Mouse (Mus musculus) neural tube, embryonic 15.5 days (tissue): ENCODE data around the gene Rln1. TPM values are rescaled to one million over a fixed set of nuclear protein-coding genes. Genes with fewer than 3 reads are reported as not detected.

Source experiments
- ATAC-seq: fragments of 200-750 bp; cut with Nextera tagmentation; 2 replicates; pipeline ENCODE4 v1.8.0; 2017; ENCODE audit warnings: mild to moderate bottlenecking, moderate TSS enrichment, moderate library complexity; ENCODE audit not compliant: low FRiP score
- H3K27ac ChIP-seq: fragments of 300-500 bp; sonication (generic); replicated peaks from 2 replicates; pipeline ENCODE4 v1.5.1; 2015; ENCODE audit warnings: mild to moderate bottlenecking, inconsistent platforms
- H3K27me3 ChIP-seq: fragments of 300-500 bp; sonication (generic); replicated peaks from 2 replicates; pipeline ENCODE4 v1.6.1; 2015; ENCODE audit warnings: inconsistent platforms
- H3K36me3 ChIP-seq: fragments of 300-500 bp; sonication (generic); 2 replicates; pipeline ENCODE4 v1.6.1; 2015; ENCODE audit warnings: inconsistent platforms
- H3K4me1 ChIP-seq: fragments of 300-500 bp; sonication (generic); 2 replicates; pipeline ENCODE4 v1.6.1; 2015; ENCODE audit warnings: inconsistent platforms
- H3K4me2 ChIP-seq: fragments of 300-500 bp; sonication (generic); 2 replicates; pipeline ENCODE4 v1.6.1; 2015; ENCODE audit warnings: inconsistent platforms, mild to moderate bottlenecking, moderate library complexity
- H3K4me3 ChIP-seq: fragments of 300-500 bp; sonication (generic); replicated peaks from 2 replicates; pipeline ENCODE4 v1.5.1; 2015; ENCODE audit warnings: mild to moderate bottlenecking, inconsistent platforms
- H3K9ac ChIP-seq: fragments of 300-500 bp; sonication (generic); replicated peaks from 2 replicates; pipeline ENCODE4 v1.6.1; 2015; ENCODE audit warnings: mild to moderate bottlenecking, inconsistent platforms
- H3K9me3 ChIP-seq: fragments of 300-500 bp; sonication (generic); replicated peaks from 2 replicates; pipeline ENCODE4 v1.6.1; 2016; ENCODE audit warnings: inconsistent platforms
- WGBS: fragments of 180-500 bp; shearing (Covaris S2); methylation state at CpG from one replicate; pipeline ENCODE4 v1.1.7; 2015; ENCODE audit warnings: mixed read lengths; 5-methylcytosine and 5-hydroxymethylcytosine counted together
- polyA plus RNA-seq: library from polyadenylated mRNA; unstranded; fragments of >200 nt; fragmentation: Nextera tagmentation; extraction: Ambion mirVana; gene quantifications from 2 replicates; pipeline ENCODE4 v1.2.1, GENCODE M21; 2015

Gene Rln1
- polyA plus RNA-seq, 1 experiment from 2014 or later: 4.5 TPM

DNA sequence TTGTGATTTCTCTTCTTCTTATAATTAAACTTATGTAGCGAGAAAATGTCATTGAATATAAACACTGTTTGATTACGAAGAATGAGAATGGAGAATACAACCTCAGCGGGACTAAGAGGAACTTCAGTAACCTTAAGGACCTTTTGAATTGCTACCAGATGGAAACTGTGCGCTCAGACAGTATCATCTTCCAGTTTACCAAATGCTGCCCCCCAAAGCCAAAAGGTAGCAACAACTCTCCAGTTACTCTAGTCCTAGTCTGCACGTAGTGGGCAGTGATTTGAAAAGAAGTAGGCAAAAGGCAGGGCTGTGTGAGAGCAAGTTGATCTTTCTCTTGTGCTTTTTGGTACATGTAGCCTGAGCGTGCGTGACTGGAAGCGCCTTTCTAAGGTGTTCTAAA is 46.6 kb downstream of the Rln1 start:
- no peaks in the 10 kb centered on the region for H3K9me3 ChIP-seq
- peaks cover 40% of the 10 kb centered on the region for H3K36me3 ChIP-seq
- no peak overlapping the region for H3K9ac ChIP-seq
- H3K27me3 ChIP-seq: no peaks in the 10 kb centered on the region
- no peak overlapping the region for H3K4me2 ChIP-seq
- H3K4me3 ChIP-seq: no peak overlapping the region
- ATAC-seq: no peak
- no peak overlapping the region for H3K27ac ChIP-seq
- 70% methylated on average over 8 of the region's 8 CpGs for WGBS
- H3K4me1 ChIP-seq: no peaks in the 10 kb centered on the region

- Histone ChIP-seq H3K4me3 (no peak overlapping the region), H3K27me3 (no peaks in the 10 kb centered on the region), H3K9ac (no peak overlapping the region), H3K4me2 (no peak overlapping the region), H3K4me1 (no peaks in the 10 kb centered on the region), H3K9me3 (no peaks in the 10 kb centered on the region), H3K36me3 (peaks cover 24% of the 10 kb centered on the region), H3K27ac (no peak overlapping the region)
- no peak for ATAC-seq
- WGBS: 23% methylated on average over 7 of the region's 7 CpGs
These were observed 49.0 kb downstream of the Rln1 start for GRCm38 (mm10) chr19:29285451-29285869.

Other genes with a start within 250 kb of the Rln1 start
- gene Rcl1, start 233.3 kb downstream of the Rln1 start, polyA plus RNA-seq: 41.0 and 49.0 TPM in 2 replicates
- 10.9 and 11.9 TPM in 2 replicates for gene Jak2, start 82.8 kb downstream of the Rln1 start, polyA plus RNA-seq
- gene Insl6, start 9.3 kb downstream of the Rln1 start, polyA plus RNA-seq: 1.7 and 3.2 TPM in 2 replicates
- 75.7 and 132 TPM in 2 replicates for gene Plgrkt, start 32.7 kb upstream of the Rln1 start, polyA plus RNA-seq
- gene Cd274, start 32.8 kb upstream of the Rln1 start, polyA plus RNA-seq: 0.81 and 4.5 TPM in 2 replicates
- gene Pdcd1lg2, start 76.2 kb upstream of the Rln1 start, polyA plus RNA-seq: 0.09 and 0.56 TPM in 2 replicates
- 13.8 and 14.6 TPM in 2 replicates for gene Ric1, start 187.6 kb upstream of the Rln1 start, polyA plus RNA-seq